Mouse (Mus musculus) layer of hippocampus, adult 11-12 months (tissue): ENCODE results near the gene Mpp6.

ENCODE experiments used
- DNase-seq: peaks from one replicate; pipeline ENCODE4 v3.0.0; 2022; ENCODE audit warnings: low spot score

Mpp6 gene

GRCm38 (mm10) chr6:50228180-50228579, 118.1 kb downstream of the Mpp6 start:
- no peak for DNase-seq

GRCm38 (mm10) chr6:50231288-50231687, 121.2 kb downstream of the Mpp6 start:
- DNase-seq: no peak

GRCm38 (mm10) chr6:50232984-50233383, 122.9 kb downstream of the Mpp6 start:
- no peak for DNase-seq

GRCm38 (mm10) chr6:50237963-50238362, 127.9 kb downstream of the Mpp6 start:
- DNase-seq: no peak

GRCm38 (mm10) chr6:50239902-50240301, 129.9 kb downstream of the Mpp6 start:
- no peak for DNase-seq

- DNase-seq: no peak
These were observed 130.4 kb downstream of the Mpp6 start for GRCm38 (mm10) chr6:50240437-50240836.

GRCm38 (mm10) chr6:50244126-50244525, 134.1 kb downstream of the Mpp6 start:
- DNase-seq: no peak

GRCm38 (mm10) chr6:50244967-50245366, 134.9 kb downstream of the Mpp6 start:
- no peak for DNase-seq

GRCm38 (mm10) chr6:50247356-50247755, 137.3 kb downstream of the Mpp6 start:
- DNase-seq: no peak

GRCm38 (mm10) chr6:50247791-50248190, 137.8 kb downstream of the Mpp6 start:
- no peak for DNase-seq
